Comparison of ENCODE assay signal across 10 mouse cellular contexts in genomic region chr13:58840731-58841359, GRCm38 (mm10). TPM values are rescaled to one million over a fixed set of nuclear protein-coding genes. Genes with fewer than 3 reads are reported as not detected.
DNase-seq lines count a peak whose midpoint lies in the region; ATAC-seq lines count a peak whose summit lies in the region.
"Had no signal": no experiment of that assay in that cellular context is flagged by ENCODE, and none has a peak within 500 bp of the region (broad histone marks: within the 10 kb centered on the region; RNA-seq: fewer than 3 reads in every experiment).

No protein-coding gene starts in this region.

- H3K4me3 ChIP-seq in intestine, embryonic 16.5 days (ENCODE audit: low read length), result no peak overlapping the region
- H3K4me3 ChIP-seq: heart, adult 2 months; midbrain, embryonic 12.5 days had no signal

- DNase-seq in adrenal gland, postnatal 14 days, result peak; percentile 16
- no peak for DNase-seq in adrenal gland, adult 8-10 months
- DNase-seq in ovary, adult 18-20 months (ENCODE audit: low spot score), result peak; percentile 20
- no peak for DNase-seq in ovary, postnatal 10 days (ENCODE audit: low spot score)
- peak; percentile 6 to 33 for DNase-seq in lung, postnatal 4 days
- DNase-seq in thymus, postnatal 0 days (ENCODE audit: low spot score), result no peak

- no peak overlapping the region for H3K9ac ChIP-seq in intestine, embryonic 16.5 days (ENCODE audit: low read depth, low read length)
- H3K9ac ChIP-seq: midbrain, embryonic 12.5 days had no signal

- peak overlapping the region; percentile 2; the same call in 1 of the 2 replicates for H3K4me2 ChIP-seq in intestine, embryonic 16.5 days (ENCODE audit: low read depth, low read length)
- H3K4me2 ChIP-seq: midbrain, embryonic 12.5 days had no signal

- no peaks in the 10 kb centered on the region for H3K9me3 ChIP-seq in intestine, embryonic 16.5 days (ENCODE audit: control insufficient read depth, low read length)
- H3K9me3 ChIP-seq: midbrain, embryonic 12.5 days had no signal

- WGBS in intestine, embryonic 16.5 days, result 22% methylated on average over 6 of the region's 7 CpGs

- H3K27me3 ChIP-seq in intestine, embryonic 16.5 days (replicated peaks; ENCODE audit: control insufficient read depth, insufficient read depth, low read length), result no peaks in the 10 kb centered on the region
- H3K27me3 ChIP-seq: midbrain, embryonic 12.5 days had no signal

- no peaks in the 10 kb centered on the region for H3K36me3 ChIP-seq in intestine, embryonic 16.5 days (ENCODE audit: control insufficient read depth, insufficient read depth, low read length)

- peak; percentile 98 for ATAC-seq in intestine, embryonic 16.5 days
- no peak for ATAC-seq in megakaryocyte progenitor cell, adult 5-6 weeks (replicated peaks; ENCODE audit: poor library complexity)

- peaks cover 5% of the 10 kb centered on the region; the same call in 1 of the 2 replicates for H3K4me1 ChIP-seq in intestine, embryonic 16.5 days (ENCODE audit: control insufficient read depth, insufficient read depth, low read length)

- H3K27ac ChIP-seq in intestine, embryonic 16.5 days (ENCODE audit: low read length), result no peak overlapping the region
- H3K27ac ChIP-seq: heart, adult 2 months; midbrain, embryonic 12.5 days had no signal

RNA-seq across cellular contexts. Expression of gene Ntrk2, which starts 34.5 kb away (rescaled TPM):
- 29.3 and 31.5 TPM in 2 replicates for total RNA-seq in adrenal gland, postnatal 14 days (2021)
- 10 to 100 TPM; 11.9 to 31.5 (median 21.0) TPM for total RNA-seq in adrenal gland, adult 8-10 months (2022)
- 0.87 and 1.0 TPM in 2 replicates for polyA plus RNA-seq in intestine, embryonic 16.5 days (2015; fragmentation: Nextera tagmentation; extraction: Ambion mirVana)
- not detected in 2 replicates for total RNA-seq in megakaryocyte progenitor cell, adult 5-6 weeks (2015)
- not detected in 2 replicates for total RNA-seq in megakaryocyte progenitor cell, adult 5-6 weeks (2017)
- polyA plus RNA-seq in thymus, postnatal 0 days (2015; fragmentation: Nextera tagmentation; extraction: Ambion mirVana), result 1.0 and 1.2 TPM in 2 replicates

Comparison
In these comparisons a context has a peak if more than half of its experiments do, and no peak if none do; other contexts are left out.
1. DNase-seq: peak in adrenal gland, postnatal 14 days (single experiment), ovary, adult 18-20 months (single experiment) and lung, postnatal 4 days (2 of 2); none in adrenal gland, adult 8-10 months (single experiment), ovary, postnatal 10 days (single experiment) and thymus, postnatal 0 days (single experiment).
2. RNA of gene Ntrk2, which starts 34.5 kb away (total RNA-seq): 29.3 to 31.5 TPM in adrenal gland, postnatal 14 days and 11.9 to 31.5 TPM in adrenal gland, adult 8-10 months; not detected in megakaryocyte progenitor cell, adult 5-6 weeks; every median in the first group is over 10 times any median in the second.